Mouse (Mus musculus) intestine, embryonic 14.5 days (tissue): Measurements from ENCODE around the gene Grik3. TPM values are rescaled to one million over a fixed set of nuclear protein-coding genes. Genes with fewer than 3 reads are reported as not detected.

Experiments
- ATAC-seq: fragments of 200-750 bp; cut with Nextera tagmentation; replicated peaks from 2 replicates; pipeline ENCODE4 v1.8.0; 2017; ENCODE audit warnings: low read depth, moderate number of reproducible peaks, moderate TSS enrichment, moderate library complexity; ENCODE audit not compliant: low FRiP score, low TSS enrichment
- DNase-seq: peaks from one replicate; pipeline ENCODE4 v3.0.0-alpha.2; 2018; ENCODE audit warnings: low spot score
- H3K27ac ChIP-seq: fragments of 300-500 bp; sonication (generic); 2 replicates; pipeline ENCODE4 v1.5.1; 2014; ENCODE audit warnings: low read depth, mild to moderate bottlenecking, control low read depth
- H3K27me3 ChIP-seq: fragments of 300-500 bp; sonication (generic); replicated peaks from 2 replicates; pipeline ENCODE4 v1.6.1; 2014; ENCODE audit warnings: low read length, control low read depth; ENCODE audit not compliant: control insufficient read depth, insufficient read depth
- H3K36me3 ChIP-seq: fragments of 300-500 bp; sonication (generic); 2 replicates; pipeline ENCODE4 v1.6.1; 2014; ENCODE audit warnings: low read length, control low read depth; ENCODE audit not compliant: control insufficient read depth, insufficient read depth
- H3K4me1 ChIP-seq: fragments of 300-500 bp; sonication (generic); replicated peaks from 2 replicates; pipeline ENCODE4 v1.6.1; 2014; ENCODE audit warnings: low read length, control low read depth, mixed read lengths; ENCODE audit not compliant: control insufficient read depth, insufficient read depth
- H3K4me2 ChIP-seq: fragments of 300-500 bp; sonication (generic); 2 replicates; pipeline ENCODE4 v1.6.1; 2014; ENCODE audit warnings: low read length
- H3K4me3 ChIP-seq: fragments of 300-500 bp; sonication (generic); 2 replicates; pipeline ENCODE4 v1.5.1; 2014; ENCODE audit warnings: low read depth, low read length, control low read depth, mixed read lengths
- H3K9ac ChIP-seq: fragments of 300-500 bp; sonication (generic); 2 replicates; pipeline ENCODE4 v1.6.1; 2014; ENCODE audit warnings: mild to moderate bottlenecking, low read length
- H3K9me3 ChIP-seq: fragments of 300-500 bp; sonication (generic); 2 replicates; pipeline ENCODE4 v1.6.1; 2016; ENCODE audit warnings: low read length, control low read depth; ENCODE audit not compliant: control insufficient read depth
- WGBS: fragments of 180-500 bp; shearing (Covaris S2); extraction: QIAGEN DNeasy Blood & Tissue Kit; methylation state at CpG from one replicate; pipeline ENCODE4 v1.1.7; 2014; 5-methylcytosine and 5-hydroxymethylcytosine counted together
- polyA plus RNA-seq: library from polyadenylated mRNA; unstranded; fragments of >200 nt; fragmentation: Nextera tagmentation; extraction: Ambion mirVana; gene quantifications from 2 replicates; pipeline ENCODE4 v1.2.1, GENCODE M21; 2014

Grik3 gene
- polyA plus RNA-seq, 1 experiment from 2014 or later: 0.78 TPM

GRCm38 (mm10) chr4:125497471-125497870 is 7.0 kb downstream of the Grik3 start:
- no peaks in the 10 kb centered on the region for H3K4me1 ChIP-seq
- peaks cover 75% of the 10 kb centered on the region for H3K27me3 ChIP-seq
- ATAC-seq: no peak
- WGBS: 41% methylated on average over 7 of the region's 7 CpGs
- no peak overlapping the region for H3K27ac ChIP-seq
- H3K9me3 ChIP-seq: no peaks in the 10 kb centered on the region
- H3K4me3 ChIP-seq: no peak overlapping the region
- H3K36me3 ChIP-seq: no peaks in the 10 kb centered on the region
- DNase-seq: no peak
- H3K9ac ChIP-seq: no peak overlapping the region
- no peak overlapping the region for H3K4me2 ChIP-seq

DNA sequence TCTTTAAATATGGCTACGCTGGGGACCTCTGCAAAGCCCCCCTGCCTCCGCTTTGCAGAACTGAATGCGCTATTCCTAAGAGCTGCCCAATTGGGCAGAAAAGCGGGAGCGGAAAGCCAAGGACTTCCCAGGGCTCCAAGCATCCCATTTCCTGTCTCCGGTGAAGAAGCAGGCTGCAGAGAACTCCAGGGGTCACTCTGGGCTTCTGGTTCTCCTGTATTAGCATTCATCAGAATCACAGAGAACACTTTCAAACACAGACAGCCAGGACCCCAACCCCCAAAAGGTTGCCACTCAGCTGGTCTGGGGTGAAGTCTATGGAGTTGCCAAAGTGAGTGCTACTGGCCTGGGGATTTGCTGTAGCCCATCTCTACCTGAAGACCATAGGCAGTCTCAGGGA is 8.4 kb downstream of the Grik3 start:
- peaks cover 61% of the 10 kb centered on the region for H3K27me3 ChIP-seq
- ATAC-seq: no peak
- H3K36me3 ChIP-seq: no peaks in the 10 kb centered on the region
- WGBS: 13% methylated on average over 6 of the region's 6 CpGs
- no peak for DNase-seq
- no peak overlapping the region for H3K27ac ChIP-seq
- H3K9me3 ChIP-seq: no peaks in the 10 kb centered on the region
- no peaks in the 10 kb centered on the region for H3K4me1 ChIP-seq
- H3K4me2 ChIP-seq: no peak overlapping the region
- H3K4me3 ChIP-seq: no peak overlapping the region
- H3K9ac ChIP-seq: no peak overlapping the region

DNA sequence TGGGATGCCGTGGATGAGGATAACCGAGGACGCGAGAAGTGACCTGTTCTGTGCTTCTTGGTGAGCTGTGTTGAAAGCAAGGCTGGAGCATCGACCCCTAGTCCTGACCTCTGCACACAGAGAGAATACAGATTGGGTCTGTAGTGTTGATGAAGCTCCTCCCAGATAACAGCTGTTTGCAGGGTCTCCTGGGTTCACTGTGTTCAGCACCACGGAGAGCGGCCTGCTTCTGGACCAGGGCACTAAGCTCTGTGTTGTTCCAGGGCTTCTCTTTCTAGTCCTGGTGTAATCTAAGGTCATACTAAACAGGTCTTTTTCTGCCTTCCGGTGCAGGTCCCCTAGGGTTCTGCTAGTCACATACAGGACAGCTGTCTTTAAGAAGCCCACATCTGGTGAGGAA is 12.4 kb downstream of the Grik3 start:
- Histone ChIP-seq H3K4me3 (no peak overlapping the region), H3K36me3 (no peaks in the 10 kb centered on the region), H3K4me2 (no peak overlapping the region), H3K27me3 (peaks cover 22% of the 10 kb centered on the region), H3K9ac (no peak overlapping the region), H3K4me1 (no peaks in the 10 kb centered on the region), H3K27ac (no peak overlapping the region), H3K9me3 (no peaks in the 10 kb centered on the region)
- no peak for ATAC-seq
- 49% methylated on average over 8 of the region's 8 CpGs for WGBS
- DNase-seq: peak; percentile 85

DNA sequence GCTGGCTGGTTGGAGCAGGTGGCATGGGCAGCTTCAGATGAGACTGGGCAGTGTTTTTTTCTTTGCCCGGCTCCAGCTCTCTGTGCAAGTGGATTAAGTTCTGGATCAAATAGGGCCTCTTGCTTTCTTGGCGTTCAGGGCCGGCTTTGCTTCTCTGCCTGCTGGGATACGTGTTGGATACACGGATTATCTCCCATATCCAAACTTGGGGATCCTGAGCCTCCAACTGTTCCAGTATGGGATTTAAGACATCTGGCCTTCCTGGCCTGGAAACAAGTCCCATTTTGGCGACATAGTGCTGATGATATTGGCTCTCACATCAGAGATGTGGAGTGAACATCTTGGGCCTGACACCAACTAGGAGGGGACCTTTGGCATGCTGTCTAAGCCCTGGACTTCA is 21.9 kb downstream of the Grik3 start:
- 70% methylated on average over 6 of the region's 6 CpGs for WGBS
- Histone ChIP-seq H3K4me3 (no peak overlapping the region), H3K9ac (no peak overlapping the region), H3K4me1 (no peaks in the 10 kb centered on the region), H3K27me3 (no peaks in the 10 kb centered on the region), H3K36me3 (no peaks in the 10 kb centered on the region), H3K27ac (no peak overlapping the region), H3K4me2 (no peak overlapping the region), H3K9me3 (no peaks in the 10 kb centered on the region)
- ATAC-seq: no peak
- no peak for DNase-seq

GRCm38 (mm10) chr4:125515646-125516045 is 25.1 kb downstream of the Grik3 start:
- Histone ChIP-seq H3K4me3 (no peak overlapping the region), H3K27ac (no peak overlapping the region), H3K36me3 (no peaks in the 10 kb centered on the region), H3K4me2 (no peak overlapping the region), H3K9ac (no peak overlapping the region), H3K4me1 (no peaks in the 10 kb centered on the region), H3K9me3 (no peaks in the 10 kb centered on the region), H3K27me3 (no peaks in the 10 kb centered on the region)
- 56% methylated on average over 13 of the region's 13 CpGs for WGBS
- ATAC-seq: 0 out of 2 replicates have a peak, but pooled peaks have one; percentile 55
- no peak for DNase-seq

DNA sequence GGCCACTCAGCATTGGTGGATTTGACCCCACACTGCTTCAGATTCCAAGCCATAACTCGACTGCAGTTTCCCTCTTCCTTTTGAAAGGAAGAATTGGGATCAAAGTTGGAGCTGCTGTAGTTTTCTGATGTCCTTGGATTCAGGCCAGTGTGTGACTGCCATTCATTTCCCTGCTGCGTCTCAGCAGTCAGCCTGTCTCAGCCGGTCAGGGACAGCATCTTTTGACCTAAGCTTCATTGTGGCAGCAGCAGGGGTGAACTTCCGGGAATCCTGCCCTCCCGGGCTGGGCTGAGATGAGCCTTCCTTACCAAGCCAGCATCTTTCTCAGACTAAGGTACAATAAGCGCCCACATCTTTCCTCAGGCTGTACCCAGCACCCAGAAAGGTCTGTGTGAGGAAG is 26.1 kb downstream of the Grik3 start:
- H3K4me3 ChIP-seq: no peak overlapping the region
- H3K4me1 ChIP-seq: no peaks in the 10 kb centered on the region
- no peaks in the 10 kb centered on the region for H3K9me3 ChIP-seq
- H3K4me2 ChIP-seq: no peak overlapping the region
- H3K27me3 ChIP-seq: no peaks in the 10 kb centered on the region
- ATAC-seq (no peak), DNase-seq (no peak)
- no peak overlapping the region for H3K27ac ChIP-seq
- no peaks in the 10 kb centered on the region for H3K36me3 ChIP-seq
- WGBS: 70% methylated on average over 6 of the region's 6 CpGs
- no peak overlapping the region for H3K9ac ChIP-seq

GRCm38 (mm10) chr4:125518861-125519260 is 28.4 kb downstream of the Grik3 start:
- H3K36me3 ChIP-seq: no peaks in the 10 kb centered on the region
- no peak overlapping the region for H3K9ac ChIP-seq
- DNase-seq: no peak
- H3K4me1 ChIP-seq: no peaks in the 10 kb centered on the region
- no peak overlapping the region for H3K27ac ChIP-seq
- no peak for ATAC-seq
- H3K9me3 ChIP-seq: no peaks in the 10 kb centered on the region
- no peaks in the 10 kb centered on the region for H3K27me3 ChIP-seq
- H3K4me2 ChIP-seq: no peak overlapping the region
- 77% methylated on average over 5 of the region's 5 CpGs for WGBS
- H3K4me3 ChIP-seq: no peak overlapping the region

GRCm38 (mm10) chr4:125522931-125523330 is 32.4 kb downstream of the Grik3 start:
- H3K4me3 ChIP-seq: no peak overlapping the region
- no peaks in the 10 kb centered on the region for H3K4me1 ChIP-seq
- WGBS: 55% methylated on average over 7 of the region's 7 CpGs
- no peak overlapping the region for H3K4me2 ChIP-seq
- no peak overlapping the region for H3K9ac ChIP-seq
- no peak overlapping the region for H3K27ac ChIP-seq
- ATAC-seq: no peak
- H3K36me3 ChIP-seq: no peaks in the 10 kb centered on the region
- no peaks in the 10 kb centered on the region for H3K9me3 ChIP-seq
- no peaks in the 10 kb centered on the region for H3K27me3 ChIP-seq
- DNase-seq: no peak

- no peak for ATAC-seq
- WGBS: 83% methylated on average over 4 of the region's 4 CpGs
- H3K27ac ChIP-seq: no peak overlapping the region
Measured at GRCm38 (mm10) chr4:125525266-125525665, 34.8 kb downstream of the Grik3 start.

More at GRCm38 (mm10) chr4:125525266-125525665, 34.8 kb downstream of the Grik3 start:
- Histone ChIP-seq H3K4me3 (no peak overlapping the region), H3K4me1 (no peaks in the 10 kb centered on the region), H3K4me2 (no peak overlapping the region), H3K36me3 (no peaks in the 10 kb centered on the region), H3K27me3 (no peaks in the 10 kb centered on the region), H3K9ac (no peak overlapping the region), H3K9me3 (no peaks in the 10 kb centered on the region; the same call in 1 of the 2 replicates)
- no peak for DNase-seq
